8 mouse cellular contexts compared by ENCODE assay signal in the genomic region with DNA sequence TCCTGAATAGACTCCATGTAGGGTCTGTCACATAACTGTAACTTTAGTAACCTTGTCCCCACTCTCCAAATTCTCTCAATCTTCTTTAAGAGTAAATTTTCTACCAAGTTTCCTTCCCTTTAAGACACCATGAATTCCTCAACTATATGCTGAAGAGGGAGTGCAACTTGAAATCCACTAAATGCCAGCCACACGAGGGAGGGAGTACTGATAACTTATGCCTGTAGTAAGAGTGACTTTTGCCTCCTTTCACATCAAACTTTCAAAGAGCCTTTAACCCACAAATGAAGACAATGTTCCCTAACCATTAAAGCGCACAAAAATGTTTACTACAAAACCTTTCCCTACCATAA. TPM values are rescaled to one million over a fixed set of nuclear protein-coding genes. Genes with fewer than 3 reads are reported as not detected.
DNase-seq lines count a peak whose midpoint lies in the region; ATAC-seq and TF ChIP-seq lines count a peak whose summit lies in the region.

No protein-coding gene starts in this region.

- no peaks in the 10 kb centered on the region for H3K9me3 ChIP-seq in lung, postnatal 0 days (ENCODE audit: low read length)
- no peaks in the 10 kb centered on the region for H3K9me3 ChIP-seq in intestine, postnatal 0 days (ENCODE audit: control insufficient read depth)
- H3K9me3 ChIP-seq in neural tube, embryonic 15.5 days (replicated peaks) = no peaks in the 10 kb centered on the region

- H3K4me1 ChIP-seq in lung, postnatal 0 days (ENCODE audit: insufficient read depth, low read depth, low read length) = no peaks in the 10 kb centered on the region
- no peaks in the 10 kb centered on the region for H3K4me1 ChIP-seq in intestine, postnatal 0 days (replicated peaks; ENCODE audit: control insufficient read depth, insufficient read depth, low read length)
- peaks cover 4% of the 10 kb centered on the region; the same call in 1 of the 2 replicates for H3K4me1 ChIP-seq in neural tube, embryonic 15.5 days

- WGBS in lung, postnatal 0 days = 46% methylated on average over 2 of the region's 2 CpGs
- WGBS in intestine, postnatal 0 days = 46% methylated on average over 2 of the region's 2 CpGs
- WGBS in neural tube, embryonic 15.5 days = 60% methylated on average over 2 of the region's 2 CpGs

- TF ChIP-seq EP300 in lung, postnatal 0 days (IDR thresholded peaks at IDR 0.05) = no peak

- H3K27ac ChIP-seq in lung, postnatal 0 days (ENCODE audit: low read length) = no peak overlapping the region
- H3K27ac ChIP-seq in intestine, postnatal 0 days (ENCODE audit: low read depth, low read length) = peak overlapping the region; percentile 88
- no peak overlapping the region for H3K27ac ChIP-seq in neural tube, embryonic 15.5 days (replicated peaks)

- peak overlapping the region; percentile 51 for H3K4me3 ChIP-seq in lung, postnatal 0 days (ENCODE audit: low read depth, low read length)
- peak overlapping the region; percentile 50 for H3K4me3 ChIP-seq in intestine, postnatal 0 days (ENCODE audit: low read depth, low read length)
- peak overlapping the region; percentile 56 for H3K4me3 ChIP-seq in neural tube, embryonic 15.5 days (replicated peaks)

- no peak for TF ChIP-seq CTCF in lung, postnatal 0 days (IDR thresholded peaks at IDR 0.05)
- no peak for TF ChIP-seq CTCF in intestine, postnatal 0 days (IDR thresholded peaks at IDR 0.05; ENCODE audit: low read depth)

- H3K4me2 ChIP-seq in lung, postnatal 0 days (replicated peaks; ENCODE audit: low read depth, low read length) = peak overlapping the region; percentile 76
- peak overlapping the region; percentile 84 for H3K4me2 ChIP-seq in intestine, postnatal 0 days (replicated peaks; ENCODE audit: low read depth)
- H3K4me2 ChIP-seq in neural tube, embryonic 15.5 days = peak overlapping the region; percentile 81

- peak; percentile 21 for DNase-seq in embryo, embryonic 10.5 days (ENCODE audit: low spot score)
- no peak for DNase-seq in embryo, embryonic 11 days
- DNase-seq in lung, postnatal 0 days (ENCODE audit: low spot score) = peak; percentile 17
- DNase-seq in lung, postnatal 10 days = no peak
- DNase-seq in urinary bladder, postnatal 25 days (ENCODE audit: low spot score) = no peak
- no peak for DNase-seq in layer of hippocampus, adult 9-11 months

- peak; percentile 38; the same call in 1 of the 2 replicates for ATAC-seq in lung, postnatal 0 days
- ATAC-seq in intestine, postnatal 0 days = 0 out of 2 replicates have a peak, but pooled peaks have one; percentile 1
- no peak for ATAC-seq in neural tube, embryonic 15.5 days (ENCODE audit: low FRiP score)

- H3K36me3 ChIP-seq in lung, postnatal 0 days (ENCODE audit: insufficient read depth, low read length) = no peaks in the 10 kb centered on the region
- H3K36me3 ChIP-seq in intestine, postnatal 0 days (ENCODE audit: control insufficient read depth, insufficient read depth) = no peaks in the 10 kb centered on the region
- no peaks in the 10 kb centered on the region for H3K36me3 ChIP-seq in neural tube, embryonic 15.5 days

- no peak overlapping the region for H3K9ac ChIP-seq in lung, postnatal 0 days (replicated peaks; ENCODE audit: low read depth)
- H3K9ac ChIP-seq in intestine, postnatal 0 days (ENCODE audit: low read depth, low read length) = peak overlapping the region; percentile 78
- no peak overlapping the region for H3K9ac ChIP-seq in neural tube, embryonic 15.5 days (replicated peaks)

- no peaks in the 10 kb centered on the region for H3K27me3 ChIP-seq in lung, postnatal 0 days (replicated peaks; ENCODE audit: insufficient read depth, low read length)
- H3K27me3 ChIP-seq in intestine, postnatal 0 days (replicated peaks; ENCODE audit: control insufficient read depth, insufficient read depth, low read length) = no peaks in the 10 kb centered on the region
- no peaks in the 10 kb centered on the region for H3K27me3 ChIP-seq in neural tube, embryonic 15.5 days (replicated peaks)

RNA-seq across cellular contexts. Expression of gene Acot6, which starts 1.0 kb away (rescaled TPM):
- 1.1 and 1.3 TPM in 2 replicates for polyA plus RNA-seq in lung, postnatal 0 days (2015; fragmentation: Nextera tagmentation; extraction: Ambion mirVana)
- 8.4 and 9.7 TPM in 2 replicates for polyA plus RNA-seq in intestine, postnatal 0 days (2015; fragmentation: Nextera tagmentation; extraction: Ambion mirVana)
- polyA plus RNA-seq in neural tube, embryonic 15.5 days (2015; fragmentation: Nextera tagmentation; extraction: Ambion mirVana) = 1.4 and 1.6 TPM in 2 replicates

RNA-seq across cellular contexts. Expression of gene Dnal1, which starts 12.7 kb away (rescaled TPM):
- polyA plus RNA-seq in lung, postnatal 0 days (2015; fragmentation: Nextera tagmentation; extraction: Ambion mirVana) = 3.1 and 4.5 TPM in 2 replicates
- 1.0 and 1.3 TPM in 2 replicates for polyA plus RNA-seq in intestine, postnatal 0 days (2015; fragmentation: Nextera tagmentation; extraction: Ambion mirVana)
- 6.7 and 7.0 TPM in 2 replicates for polyA plus RNA-seq in neural tube, embryonic 15.5 days (2015; fragmentation: Nextera tagmentation; extraction: Ambion mirVana)

RNA-seq across cellular contexts. Expression of gene Acot5, which starts 32.3 kb away (rescaled TPM):
- polyA plus RNA-seq in lung, postnatal 0 days (2015; fragmentation: Nextera tagmentation; extraction: Ambion mirVana) = not detected in 2 replicates
- polyA plus RNA-seq in intestine, postnatal 0 days (2015; fragmentation: Nextera tagmentation; extraction: Ambion mirVana) = 6.6 and 7.8 TPM in 2 replicates
- polyA plus RNA-seq in neural tube, embryonic 15.5 days (2015; fragmentation: Nextera tagmentation; extraction: Ambion mirVana) = 0.88 and 1.00 TPM in 2 replicates

RNA-seq across cellular contexts. Expression of gene Pnma1, which starts 46.8 kb away (rescaled TPM):
- polyA plus RNA-seq in lung, postnatal 0 days (2015; fragmentation: Nextera tagmentation; extraction: Ambion mirVana) = 1.9 and 2.9 TPM in 2 replicates
- 0.30 and 0.43 TPM in 2 replicates for polyA plus RNA-seq in intestine, postnatal 0 days (2015; fragmentation: Nextera tagmentation; extraction: Ambion mirVana)
- polyA plus RNA-seq in neural tube, embryonic 15.5 days (2015; fragmentation: Nextera tagmentation; extraction: Ambion mirVana) = 3.2 and 3.8 TPM in 2 replicates

RNA-seq across cellular contexts. Expression of gene Acot3, which starts 49.5 kb away (rescaled TPM):
- not detected in 2 replicates for polyA plus RNA-seq in lung, postnatal 0 days (2015; fragmentation: Nextera tagmentation; extraction: Ambion mirVana)
- polyA plus RNA-seq in intestine, postnatal 0 days (2015; fragmentation: Nextera tagmentation; extraction: Ambion mirVana) = 22.5 and 28.2 TPM in 2 replicates
- polyA plus RNA-seq in neural tube, embryonic 15.5 days (2015; fragmentation: Nextera tagmentation; extraction: Ambion mirVana) = 0.80 and 1.1 TPM in 2 replicates

Comparison
In these comparisons a context has a peak if more than half of its experiments do, and no peak if none do; other contexts are left out.
1. DNase-seq: peak in embryo, embryonic 10.5 days (single experiment) and lung, postnatal 0 days (single experiment); none in embryo, embryonic 11 days (single experiment), lung, postnatal 10 days (single experiment), urinary bladder, postnatal 25 days (single experiment) and layer of hippocampus, adult 9-11 months (single experiment).
2. Peak in every context shown above with its lines, with median percentiles within 50 percentile points of each other: H3K4me2 ChIP-seq and H3K4me3 ChIP-seq.